Mouse (Mus musculus): ENCODE measurements around the gene Traf4.
A peak's percentile ranks its signal among the peaks of the same experiment; 100 is the strongest.

The Traf4 gene

GRCm38 (mm10) chr11:78167257-78167959 is 2.0 kb upstream of the Traf4 start:
- DNase-seq (ENCODE audit: low spot score): no peak

DNA sequence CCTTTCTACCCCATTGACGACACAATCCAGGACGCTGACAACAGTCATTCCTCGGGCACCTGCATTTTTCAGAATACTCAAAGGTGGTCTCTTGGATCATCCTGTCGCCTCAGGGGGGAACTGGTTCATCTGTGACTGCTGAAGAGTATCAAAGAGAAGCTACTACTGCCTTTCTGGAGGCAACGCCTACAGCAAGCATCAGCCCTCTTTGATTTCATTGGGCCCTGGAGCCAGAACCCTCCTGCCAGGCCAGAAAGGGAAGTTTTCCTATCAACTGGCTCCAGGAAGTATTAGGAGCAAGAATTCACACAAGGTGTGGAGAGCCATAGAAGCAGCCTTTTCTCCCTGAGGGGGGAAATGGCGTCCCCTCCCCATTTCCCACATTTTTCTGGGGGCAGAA is 1.3 kb upstream of the Traf4 start:
- DNase-seq (ENCODE audit: low spot score): no peak

GRCm38 (mm10) chr11:78166161-78166560 is 772 bp upstream of the Traf4 start:
- DNase-seq (ENCODE audit: low spot score): no peak

DNA sequence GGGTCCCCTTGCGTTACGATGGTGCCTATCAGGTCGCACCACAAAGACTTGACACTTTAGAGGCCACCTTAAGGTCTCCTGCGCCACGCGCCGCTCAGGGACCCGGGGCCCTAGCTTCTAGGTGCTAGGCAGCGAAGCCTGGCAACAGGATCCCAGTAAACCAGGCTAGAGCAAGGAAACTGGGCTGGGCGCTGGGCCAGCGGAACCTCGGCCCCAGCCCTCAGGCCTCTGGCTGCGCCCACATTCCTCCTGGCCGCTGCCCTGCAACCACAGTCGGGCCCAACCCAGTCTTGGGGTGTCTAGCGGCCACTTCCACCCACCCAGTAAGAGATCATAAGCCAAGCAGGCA is 346 bp upstream of the Traf4 start:
- peak; percentile 71 for DNase-seq (ENCODE audit: low spot score)

GRCm38 (mm10) chr11:78164604-78164923 is 825 bp downstream of the Traf4 start:
- no peak for DNase-seq (ENCODE audit: low spot score)

DNA sequence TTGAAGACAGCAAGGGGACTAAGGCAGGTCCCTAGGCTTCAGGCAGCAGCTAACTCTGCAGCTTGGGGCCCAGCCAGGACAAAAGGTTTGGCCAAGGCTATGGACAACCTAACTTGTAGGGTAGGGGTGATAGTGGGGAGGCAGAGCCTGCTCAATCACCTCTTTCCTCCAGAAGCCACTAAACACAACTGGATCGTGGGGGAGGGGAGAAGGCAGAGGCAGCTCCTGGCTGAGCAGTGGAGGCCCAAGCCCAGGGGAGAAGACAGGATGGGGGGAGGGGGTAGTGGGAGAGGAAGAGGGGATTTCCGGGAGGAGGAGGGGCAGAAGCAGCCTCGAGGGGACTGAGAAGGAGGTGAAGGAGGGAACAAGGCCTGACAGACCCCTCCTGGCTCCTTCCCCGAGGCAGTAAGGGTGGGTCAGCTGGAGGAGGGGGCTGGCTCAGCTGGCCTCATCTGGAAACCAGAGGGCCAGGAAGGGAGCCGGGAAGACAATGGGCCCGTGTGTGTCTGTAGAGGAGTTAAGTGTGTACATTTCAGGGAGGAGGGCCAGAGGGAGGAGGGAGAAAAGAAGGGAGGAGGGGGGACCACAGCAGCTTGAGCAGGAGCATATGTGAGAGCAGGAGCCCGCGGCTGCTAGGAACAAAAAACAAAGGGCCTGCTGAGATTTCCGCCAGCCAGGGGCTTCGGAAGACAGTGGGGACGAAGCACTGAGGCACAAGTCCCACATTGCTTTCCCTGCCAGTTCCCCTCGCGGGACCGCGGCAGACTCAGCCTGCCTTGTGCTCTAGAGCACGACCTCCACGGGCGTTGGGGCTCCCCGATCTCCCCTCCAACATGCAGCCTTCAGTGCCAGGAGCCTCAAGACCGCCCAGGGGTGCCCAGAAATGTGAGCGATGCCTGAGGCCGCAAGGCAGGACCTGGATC is 1.4 kb downstream of the Traf4 start:
- DNase-seq (ENCODE audit: low spot score): peak; percentile 24

- no peak for DNase-seq (ENCODE audit: low spot score)
Observed at GRCm38 (mm10) chr11:78163045-78163444, 2.3 kb downstream of the Traf4 start.

DNA sequence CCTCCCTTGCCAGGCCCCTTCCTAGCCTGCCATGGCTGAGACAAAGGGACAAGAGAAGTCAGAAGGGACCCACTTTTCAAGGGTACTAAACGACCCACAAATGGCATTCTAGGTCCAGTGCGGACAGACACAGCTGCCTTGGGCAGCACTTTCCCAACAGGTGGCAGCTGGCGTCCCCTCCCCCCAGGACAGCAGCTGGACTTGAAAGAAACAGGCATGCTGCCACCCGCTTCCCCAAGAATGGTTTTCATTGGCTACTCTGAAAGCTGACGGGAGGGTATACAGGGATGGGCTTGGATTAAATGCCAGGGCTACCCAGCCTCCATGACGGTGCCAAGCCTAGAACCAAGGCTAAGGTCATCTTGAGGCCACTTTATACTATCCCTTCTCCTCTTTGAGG is 2.9 kb downstream of the Traf4 start:
- no peak for DNase-seq (ENCODE audit: low spot score)

DNA sequence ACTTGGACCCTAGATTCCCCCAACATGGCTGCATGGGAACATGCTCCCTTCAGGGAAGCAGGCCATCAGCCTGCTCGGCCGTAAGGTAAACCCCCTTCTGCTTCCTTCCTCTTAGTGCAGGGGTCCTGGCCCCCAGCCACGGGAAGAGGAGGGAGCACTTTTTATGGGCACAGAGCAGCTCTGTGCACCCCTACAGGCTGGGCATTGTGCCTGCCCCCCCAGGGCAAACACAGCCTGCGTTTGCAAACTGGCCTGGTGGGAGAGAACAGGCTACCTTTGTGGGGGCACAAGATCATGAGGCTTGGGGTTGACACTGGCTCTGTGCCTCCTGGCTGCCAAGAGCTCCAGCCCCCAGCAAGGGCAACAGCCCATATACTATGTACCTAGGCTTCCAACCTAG is 3.4 kb downstream of the Traf4 start:
- DNase-seq (ENCODE audit: low spot score): no peak

DNA sequence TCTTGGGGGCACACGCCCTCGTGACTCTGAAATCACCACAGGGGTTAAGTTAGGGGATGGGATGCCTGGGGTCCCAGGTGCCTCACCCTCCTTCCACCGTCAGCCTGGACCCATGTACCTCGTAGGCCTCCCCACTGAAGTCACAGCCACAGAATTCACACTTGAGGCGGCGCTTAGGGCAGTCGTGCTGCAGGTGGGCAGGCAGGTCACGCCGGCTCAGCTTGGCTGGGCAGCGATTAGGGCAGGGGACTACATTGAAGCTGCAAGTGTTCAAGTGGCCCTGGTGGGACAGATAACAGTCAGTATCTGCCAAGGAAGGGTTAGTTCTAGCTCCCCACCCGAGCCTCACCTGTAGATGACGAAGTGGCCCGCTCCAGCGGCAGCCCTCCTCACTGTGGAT is 4.2 kb downstream of the Traf4 start:
- DNase-seq (ENCODE audit: low spot score): no peak

DNA sequence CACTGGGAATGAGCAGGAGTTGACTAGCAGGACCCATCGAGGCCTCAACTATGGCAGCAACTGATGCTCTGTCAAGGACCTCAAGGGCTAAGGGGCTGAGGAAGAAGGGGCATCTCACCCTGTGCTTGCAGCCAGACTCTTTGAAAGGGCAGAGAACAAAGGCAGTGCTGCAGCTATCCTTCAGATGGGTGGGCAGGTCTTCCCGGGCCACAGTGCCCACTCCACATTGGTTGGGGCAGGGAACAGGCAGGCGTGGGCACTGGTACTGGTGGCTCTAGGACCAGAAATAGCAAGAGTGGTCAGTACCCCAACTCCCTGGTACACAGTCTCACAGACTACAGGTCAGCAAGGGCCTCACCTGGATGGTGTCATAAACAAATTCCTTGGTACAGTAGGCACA is 4.7 kb downstream of the Traf4 start:
- DNase-seq (ENCODE audit: low spot score): no peak

DNA sequence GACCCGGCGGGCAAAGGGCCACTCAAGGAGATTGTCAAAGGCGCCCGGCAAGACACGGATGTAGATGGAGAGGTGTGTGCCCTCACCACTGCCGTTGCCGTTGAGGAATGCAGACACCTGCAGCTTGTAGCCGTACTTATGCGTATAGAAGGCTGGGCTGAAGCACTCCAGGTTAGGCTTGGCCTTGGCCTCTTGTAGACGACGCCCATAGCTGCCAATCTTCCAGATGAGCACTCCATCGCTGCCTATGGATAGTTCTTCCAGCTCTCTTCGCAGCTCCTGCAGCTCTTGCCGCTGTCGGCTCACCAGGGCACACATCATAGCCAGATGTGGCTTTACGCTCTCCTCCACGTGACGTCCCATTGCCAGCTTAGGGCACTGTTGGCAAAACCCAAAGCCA is 5.2 kb downstream of the Traf4 start:
- DNase-seq (ENCODE audit: low spot score): no peak

- DNase-seq (ENCODE audit: low spot score): no peak
Observed at GRCm38 (mm10) chr11:78159557-78159956, 5.8 kb downstream of the Traf4 start.

GRCm38 (mm10) chr11:78159096-78159495 is 6.3 kb downstream of the Traf4 start:
- peak; percentile 89 for DNase-seq (ENCODE audit: low spot score)

DNA sequence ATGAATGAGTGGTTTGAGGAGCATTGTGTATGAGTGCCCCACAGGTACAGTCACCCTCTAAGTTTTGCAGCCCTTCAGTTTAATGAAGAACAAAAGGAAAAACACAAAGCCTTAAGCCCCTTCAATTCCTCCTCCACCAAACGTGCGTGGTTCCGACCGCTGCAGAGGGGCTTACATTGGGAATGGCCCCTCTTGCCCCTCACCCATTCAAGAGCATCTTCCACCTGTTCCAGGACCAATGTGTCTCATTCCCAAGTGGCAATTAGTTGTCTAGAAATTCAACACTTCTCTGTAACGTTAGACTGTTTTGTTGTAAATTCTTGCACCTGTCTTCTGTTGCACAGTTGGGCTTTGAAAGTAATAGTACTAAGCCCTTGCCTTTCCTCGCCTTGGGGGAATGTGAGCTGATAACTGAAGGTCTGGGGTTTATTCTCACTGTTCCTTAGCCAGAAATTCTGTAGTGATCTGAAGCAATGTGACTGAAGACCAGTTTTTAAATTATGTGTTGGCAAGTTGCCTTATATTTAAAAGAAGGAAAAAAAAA is 9.2 kb downstream of the Traf4 start:
- DNase-seq (ENCODE audit: low spot score): no peak

- DNase-seq (ENCODE audit: low spot score): no peak
Observed at GRCm38 (mm10) chr11:78155674-78156073, 9.7 kb downstream of the Traf4 start.

DNA sequence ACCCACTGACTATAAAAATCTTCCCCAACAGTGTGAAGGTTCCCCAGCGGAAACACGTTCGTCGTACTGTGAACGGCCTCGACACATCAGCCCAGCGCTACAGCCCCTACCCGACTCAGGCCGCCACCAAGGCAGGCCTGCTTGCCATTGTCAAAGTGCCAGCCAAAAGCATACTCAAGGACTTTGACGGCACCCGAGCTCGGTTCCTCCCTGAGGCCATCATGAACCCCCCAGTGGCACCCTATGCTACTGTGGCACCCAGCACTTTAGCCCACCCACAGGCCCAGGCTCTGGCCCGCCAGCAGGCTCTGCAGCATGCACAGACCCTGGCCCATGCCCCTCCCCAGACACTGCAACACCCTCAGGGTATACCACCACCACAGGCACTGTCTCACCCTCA is 11.6 kb downstream of the Traf4 start:
- DNase-seq (ENCODE audit: low spot score): no peak

- DNase-seq (ENCODE audit: low spot score): peak; percentile 75
Observed at GRCm38 (mm10) chr11:78152299-78153231, 12.8 kb downstream of the Traf4 start.

GRCm38 (mm10) chr11:78151161-78151560 is 14.2 kb downstream of the Traf4 start:
- no peak for DNase-seq (ENCODE audit: low spot score)

DNA sequence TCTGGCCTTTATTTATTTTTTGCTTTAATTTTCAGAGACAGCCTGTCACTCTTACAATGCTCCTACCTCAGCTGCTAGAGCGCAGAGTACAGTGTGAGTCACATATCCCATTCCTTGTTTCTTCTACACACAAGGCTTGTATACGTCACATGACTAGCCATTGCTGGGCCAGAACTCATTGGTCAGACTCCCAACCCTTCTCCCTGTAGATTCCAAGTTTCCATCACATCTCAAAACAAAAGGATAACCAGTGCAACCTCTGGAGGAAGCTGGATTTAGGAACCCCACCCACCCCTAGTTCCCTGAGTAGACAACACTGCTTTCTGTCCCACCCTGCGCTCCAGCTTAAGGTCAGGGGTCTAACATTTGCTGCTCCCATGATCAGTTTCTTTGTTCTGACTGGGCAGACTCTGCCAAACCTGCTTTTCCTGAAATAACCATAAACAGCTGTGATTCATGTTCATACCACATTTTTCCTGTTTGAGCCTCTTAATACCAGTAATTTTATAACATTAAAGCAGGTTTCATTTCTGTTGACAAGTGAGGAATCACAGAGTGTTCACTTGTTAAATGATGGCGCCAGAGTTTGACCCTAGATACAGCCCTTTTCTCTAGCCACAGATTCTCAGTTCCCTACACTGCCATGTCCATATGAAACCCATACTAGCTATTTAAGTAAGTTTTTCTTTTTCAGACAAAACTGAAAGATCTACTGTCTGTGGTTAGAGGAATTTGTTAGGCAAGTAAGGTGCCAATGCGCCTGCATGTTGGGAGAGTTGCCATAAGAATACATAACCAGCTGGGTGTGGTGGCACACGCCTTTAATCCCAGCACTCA is 18.5 kb downstream of the Traf4 start:
- peak; percentile 24 for DNase-seq (ENCODE audit: low spot score)

DNA sequence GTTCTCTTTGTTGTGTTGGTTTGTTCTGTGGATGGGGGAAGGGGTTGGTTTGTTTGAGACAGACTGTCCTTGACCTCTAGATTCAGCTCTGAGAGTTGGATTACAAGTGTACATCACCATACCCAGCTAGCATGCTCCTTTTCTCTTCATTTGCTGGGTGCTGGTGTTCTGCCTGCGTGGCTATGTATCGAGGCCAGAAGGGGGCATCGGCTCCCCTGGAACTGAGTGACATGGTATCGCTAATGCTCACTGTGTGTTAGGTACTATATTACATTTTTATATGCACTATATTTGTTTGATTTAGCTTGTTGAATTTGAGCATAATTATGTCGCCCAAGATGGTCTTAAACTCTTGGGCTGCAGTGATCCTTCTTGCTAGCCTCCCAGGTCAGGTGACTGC is 19.2 kb downstream of the Traf4 start:
- DNase-seq (ENCODE audit: low spot score): no peak

Measured in lung, postnatal 25 days (tissue).